Mouse (Mus musculus) urinary bladder, adult 2 months (tissue): ENCODE data around the gene Cela3b. TPM values are rescaled to one million over a fixed set of nuclear protein-coding genes. Genes with fewer than 3 reads are reported as not detected.
"Not testable (repeated sequence)": the region's sequence is repeated elsewhere in the genome, so short reads cannot be mapped to it uniquely, and the experiment has no call there.

Experiments used
- DNase-seq: peaks from one replicate; pipeline ENCODE4 v3.0.0; 2022; ENCODE audit warnings: low spot score
- polyA plus RNA-seq: library from polyadenylated mRNA; depleted of rRNA; stranded (reverse); fragments of >200 nt; gene quantifications from 2 replicates; pipeline ENCODE4 v1.2.3, GENCODE M21; 2012

The Cela3b gene
- polyA plus RNA-seq, 1 experiment: not detected

GRCm38 (mm10) chr4:137461981-137462690, 31.8 kb upstream of the Cela3b start:
- no peak for DNase-seq

GRCm38 (mm10) chr4:137461217-137461616, 30.9 kb upstream of the Cela3b start:
- no peak for DNase-seq

DNA sequence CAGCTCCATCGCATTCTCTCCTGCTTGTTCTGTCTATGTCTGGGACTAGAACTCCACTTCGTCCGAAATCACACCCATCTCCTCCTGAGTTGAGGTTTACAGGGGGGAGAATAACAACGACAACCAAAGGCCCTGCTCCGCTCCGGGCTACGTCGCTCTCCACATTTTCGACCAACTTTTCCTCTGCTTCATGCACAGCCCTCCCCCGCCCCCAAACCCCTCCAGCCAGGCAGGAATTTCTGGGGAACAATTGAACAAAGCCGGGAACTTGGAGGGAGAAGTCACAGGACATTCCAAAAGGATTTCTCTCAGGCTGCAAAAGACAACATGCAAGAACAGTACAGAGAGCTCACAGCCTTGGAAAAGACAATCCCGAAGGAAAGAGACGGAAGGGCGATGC, 30.3 kb upstream of the Cela3b start:
- no peak for DNase-seq

DNA sequence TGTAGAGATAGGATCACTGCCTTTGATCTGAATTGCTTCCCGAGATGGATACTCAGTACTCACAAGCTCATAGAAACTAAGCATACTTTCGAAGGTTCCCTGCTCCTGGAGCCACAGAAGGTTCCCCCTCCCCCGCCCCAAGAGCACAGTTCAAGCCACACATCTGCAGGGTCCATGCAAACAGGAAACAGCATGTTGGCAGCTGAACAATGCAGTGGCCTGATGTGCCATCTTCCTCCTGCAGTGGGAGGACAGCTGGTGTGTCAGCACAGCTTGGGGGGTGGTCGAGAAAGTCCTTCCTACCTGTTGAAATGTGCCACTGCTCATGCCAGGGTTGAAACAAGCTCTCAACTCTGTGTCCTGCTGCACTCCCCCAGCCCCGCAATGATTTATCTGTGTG, 28.5 kb upstream of the Cela3b start:
- DNase-seq: no peak

- DNase-seq: no peak
Measured at GRCm38 (mm10) chr4:137458310-137458709, 28.0 kb upstream of the Cela3b start.

- no peak for DNase-seq
Measured at GRCm38 (mm10) chr4:137457292-137457691, 27.0 kb upstream of the Cela3b start.

GRCm38 (mm10) chr4:137456581-137456980, 26.2 kb upstream of the Cela3b start:
- no peak for DNase-seq

- DNase-seq: no peak
Measured at GRCm38 (mm10) chr4:137454582-137454981, 24.2 kb upstream of the Cela3b start.

GRCm38 (mm10) chr4:137453234-137453767, 23.0 kb upstream of the Cela3b start, which contains the start of gene 1700013G24Rik:
1700013G24Rik (plus strand) TSS chr4:137453284.
- DNase-seq: no peak

- no peak for DNase-seq
Measured at GRCm38 (mm10) chr4:137452190-137452589, 21.9 kb upstream of the Cela3b start.

- DNase-seq: no peak
Measured at GRCm38 (mm10) chr4:137449715-137450114, 19.4 kb upstream of the Cela3b start.

- no peak for DNase-seq
Measured at GRCm38 (mm10) chr4:137449132-137449531, 18.8 kb upstream of the Cela3b start.

- DNase-seq: no peak
Measured at GRCm38 (mm10) chr4:137448641-137449040, 18.3 kb upstream of the Cela3b start.

- no peak for DNase-seq
Measured at GRCm38 (mm10) chr4:137448197-137448596, 17.9 kb upstream of the Cela3b start.

- DNase-seq: no peak
Measured at GRCm38 (mm10) chr4:137447363-137448196, 17.2 kb upstream of the Cela3b start.

- DNase-seq: no peak
Measured at GRCm38 (mm10) chr4:137445881-137446280, 15.5 kb upstream of the Cela3b start.

- peak; percentile 67 for DNase-seq
Measured at GRCm38 (mm10) chr4:137443625-137444024, 13.3 kb upstream of the Cela3b start.

GRCm38 (mm10) chr4:137441332-137441731, 11.0 kb upstream of the Cela3b start:
- DNase-seq: no peak

DNA sequence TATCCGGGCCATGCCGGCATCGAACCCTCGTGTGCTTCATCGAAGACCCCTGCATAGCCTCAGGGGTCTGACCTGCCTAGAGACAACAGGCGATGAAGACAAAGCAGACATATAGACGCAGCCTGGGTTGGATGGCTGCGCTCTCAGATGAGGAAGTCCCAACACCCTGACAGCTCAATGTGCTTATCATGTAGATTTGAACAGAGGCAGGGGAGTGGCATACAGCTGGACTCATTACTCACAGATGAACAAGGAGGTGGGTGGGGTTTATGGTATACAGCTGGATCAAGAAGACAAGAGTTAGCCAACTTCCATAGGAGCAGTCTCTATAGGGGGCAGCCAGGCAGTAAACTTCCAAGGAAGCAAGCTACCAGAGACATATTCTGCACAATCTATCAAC, 8.5 kb upstream of the Cela3b start:
- no peak for DNase-seq

- no peak for DNase-seq
Measured at GRCm38 (mm10) chr4:137436979-137437669, 6.8 kb upstream of the Cela3b start.

GRCm38 (mm10) chr4:137432700-137433550, 2.6 kb upstream of the Cela3b start:
- not testable (repeated sequence) for DNase-seq
